Mouse (Mus musculus) spleen, adult 2 months (tissue): ENCODE data around the gene Terb2.

Source experiments
- CTCF ChIP-seq: fragments of 200-500 bp; IDR thresholded peaks from 2 replicates; pipeline ENCODE4 v1.5.1; 2011; ENCODE audit warnings: mild to moderate bottlenecking, inconsistent platforms; ENCODE audit not compliant: insufficient read depth, insufficient read length, insufficient replicate concordance; ENCODE audit errors: extremely low read depth
- POLR2A ChIP-seq: fragments of 200-500 bp; IDR thresholded peaks from 2 replicates; pipeline ENCODE4 v1.6.1; 2011; ENCODE audit warnings: low read depth, low read length, inconsistent platforms

DNA sequence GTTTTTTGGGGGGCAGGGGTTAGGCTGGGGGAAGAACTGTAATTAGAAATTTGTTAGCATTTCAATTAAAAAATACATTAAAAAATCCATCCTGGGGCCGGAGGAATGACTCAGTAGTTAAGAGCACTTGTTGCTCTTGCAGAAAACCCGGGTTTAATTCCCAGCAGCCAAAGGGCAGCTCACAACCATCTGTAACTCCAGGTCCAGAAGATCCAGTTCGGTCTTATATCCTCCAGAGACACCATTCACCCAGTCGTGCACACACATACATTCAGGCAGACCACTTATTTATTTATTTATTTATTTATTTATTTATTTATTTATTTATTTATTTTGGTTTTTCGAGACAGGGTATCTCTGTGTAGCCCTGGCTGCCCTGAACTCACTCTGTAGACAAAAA is 47.3 kb downstream of the Terb2 start:
- no peak for TF ChIP-seq CTCF
- TF ChIP-seq POLR2A: no peak
